Mouse (Mus musculus) gastrocnemius, postnatal 14 days (tissue): ENCODE results near the gene Mia2. TPM values are rescaled to one million over a fixed set of nuclear protein-coding genes. Genes with fewer than 3 reads are reported as not detected.

Experiments
- DNase-seq: peaks from one replicate; pipeline ENCODE4 v3.0.0; 2021; ENCODE audit warnings: mixed read lengths
- intact Hi-C: fragments of 180-260 bp; cut with DNase I; formaldehyde crosslinking; loops from one replicate; pipeline ENCODE4 v1.15.1; 2025; ENCODE audit warnings: low total_unique reads
- total RNA-seq, 2 experiments: library from RNA; stranded (reverse); gene quantifications; 2 replicates each; pipeline ENCODE4 v1.2.3; 2021

Mia2 gene
- total RNA-seq, 2 experiments from 2014 or later = 62.5 to 69.8 TPM

DNA sequence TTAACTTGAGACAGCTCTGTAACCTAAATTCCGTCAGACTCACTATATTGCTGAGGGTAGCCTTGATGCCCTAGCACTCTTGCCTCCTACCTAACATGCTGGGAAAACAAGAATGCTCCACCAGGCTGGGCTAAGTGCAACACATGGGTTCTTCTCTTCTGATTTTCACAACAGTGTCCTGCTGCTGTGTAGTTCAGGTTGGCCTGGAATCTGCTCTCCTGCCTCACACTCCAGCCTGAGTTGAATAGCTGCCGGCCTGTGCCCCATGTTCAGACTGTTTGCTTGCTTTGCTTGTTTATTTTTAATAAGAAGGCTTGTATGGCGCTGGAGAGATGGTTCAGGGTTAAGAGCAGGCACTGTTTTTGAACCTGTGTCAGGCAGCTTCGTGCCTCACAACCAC, 15.1 kb upstream of the Mia2 start:
- intact Hi-C loops = no loop called here
- no peak for DNase-seq

DNA sequence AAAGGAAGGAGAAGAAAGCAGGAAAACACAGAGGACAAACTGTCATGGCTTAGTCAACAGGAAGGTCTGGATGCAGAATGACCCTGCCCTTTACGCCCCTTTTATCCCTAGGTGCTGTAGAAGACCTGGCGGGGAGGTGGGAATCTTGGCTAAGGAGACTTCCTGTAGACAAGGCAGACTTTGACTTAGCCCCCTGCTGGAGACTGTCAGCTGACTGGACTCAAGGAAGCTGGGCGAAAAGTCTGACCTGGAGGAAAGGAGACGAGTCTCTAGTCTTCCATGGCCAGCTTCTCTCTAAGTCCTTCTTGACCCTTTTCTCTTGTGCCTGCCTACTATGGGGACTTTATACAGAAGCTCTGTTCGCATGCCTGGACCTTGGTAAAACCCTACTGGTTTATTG, 11.2 kb upstream of the Mia2 start:
- no peak for DNase-seq
- intact Hi-C loops = no loop called here

DNA sequence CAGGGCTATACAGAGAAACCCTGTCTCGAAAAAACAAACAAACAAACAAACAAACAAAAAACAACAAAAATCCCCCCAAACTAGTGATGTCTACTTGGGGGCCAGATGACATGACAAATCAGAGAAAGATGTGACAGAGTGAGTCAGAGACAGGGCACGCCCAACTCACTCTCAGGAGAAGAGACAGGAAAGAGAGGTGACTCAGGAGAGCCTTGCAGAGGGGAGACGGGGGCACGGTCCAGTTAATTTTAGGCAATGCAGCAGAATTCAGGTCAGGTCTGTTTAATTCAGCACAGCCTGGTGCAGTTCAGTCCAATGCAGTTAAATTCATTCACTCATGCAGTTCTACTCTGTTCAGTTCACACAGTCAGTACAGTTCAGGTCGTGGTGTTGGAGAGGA, 9.4 kb upstream of the Mia2 start:
- no peak for DNase-seq
- intact Hi-C loops = no loop called here

DNA sequence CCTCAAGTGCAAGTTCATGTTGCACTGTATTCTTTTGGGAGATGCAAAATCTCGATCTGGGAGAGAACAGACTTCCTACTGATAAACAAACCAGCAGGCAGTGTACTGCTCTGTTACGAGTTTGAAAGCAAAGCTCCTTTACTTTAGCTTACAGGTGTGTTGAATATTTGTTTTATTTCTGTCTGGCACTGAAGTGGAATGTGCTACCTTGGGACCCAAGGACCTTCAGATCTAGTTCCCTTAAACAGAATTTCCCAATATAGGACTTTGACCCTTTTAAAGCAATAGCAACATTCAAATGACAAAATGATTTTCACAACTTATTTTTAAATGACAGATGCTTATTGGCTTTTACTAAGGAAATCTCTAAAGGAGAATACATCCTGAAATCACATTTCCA, 2.1 kb upstream of the Mia2 start:
- intact Hi-C loops = no loop called here
- no peak for DNase-seq

DNA sequence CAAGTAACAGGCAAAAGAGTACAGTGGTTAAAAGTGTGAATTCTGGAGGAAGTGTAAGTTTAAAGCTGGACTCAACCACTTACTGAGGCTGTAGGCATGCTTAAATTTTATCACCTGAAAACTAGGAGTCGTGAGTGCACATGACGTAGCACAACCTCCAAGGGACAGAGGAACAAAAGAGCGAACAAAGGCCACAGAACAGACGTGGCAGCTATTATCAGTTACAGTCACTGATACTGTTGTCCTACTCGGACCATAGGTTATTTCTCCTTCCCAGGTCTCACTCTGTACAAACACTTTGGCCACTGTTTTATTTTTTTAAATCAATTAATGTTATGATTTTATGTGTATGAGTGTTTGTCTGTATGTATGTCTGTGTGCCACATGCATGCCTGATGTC, 9.2 kb downstream of the Mia2 start:
- no peak for DNase-seq
- intact Hi-C loops = no loop called here

DNA sequence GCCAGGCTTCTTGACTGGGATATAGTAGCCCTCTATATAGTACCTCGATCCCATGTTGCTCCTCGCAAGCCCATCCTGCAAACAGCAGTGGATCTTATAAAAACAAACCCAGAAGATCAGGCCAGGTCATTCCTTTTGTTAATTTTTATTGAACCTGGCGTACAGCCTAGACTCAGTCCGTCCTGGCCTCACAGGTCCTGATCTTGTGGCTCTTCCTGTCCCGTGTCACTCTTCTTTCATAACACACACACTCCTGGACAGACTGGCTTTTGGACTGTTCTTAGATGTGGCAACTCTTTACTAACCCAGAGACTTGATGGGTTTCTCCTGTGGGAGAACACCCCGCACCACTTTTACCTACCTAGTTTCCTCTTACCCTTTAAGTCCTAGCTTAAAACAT, 10.3 kb downstream of the Mia2 start:
- intact Hi-C loops = no loop called here
- no peak for DNase-seq

DNA sequence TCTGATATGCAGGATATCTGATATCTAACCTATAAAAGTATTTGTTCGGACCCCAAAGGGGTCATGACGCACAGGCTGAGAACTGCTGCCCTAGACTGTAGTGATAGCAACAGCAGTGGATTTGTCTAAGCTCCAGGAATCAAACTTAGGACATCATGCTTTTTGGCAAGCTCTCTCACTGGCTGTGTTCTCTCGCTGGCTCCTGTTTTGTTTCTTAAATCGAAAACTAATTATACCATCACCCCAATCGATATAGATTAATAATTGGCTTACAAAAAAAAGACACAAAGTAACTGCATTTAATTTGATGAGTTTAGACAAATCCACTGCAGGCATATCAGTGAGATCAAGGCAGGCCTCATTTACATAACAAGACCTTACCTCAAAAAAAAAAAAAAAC, 10.9 kb downstream of the Mia2 start:
- intact Hi-C loops = no loop called here
- no peak for DNase-seq

DNA sequence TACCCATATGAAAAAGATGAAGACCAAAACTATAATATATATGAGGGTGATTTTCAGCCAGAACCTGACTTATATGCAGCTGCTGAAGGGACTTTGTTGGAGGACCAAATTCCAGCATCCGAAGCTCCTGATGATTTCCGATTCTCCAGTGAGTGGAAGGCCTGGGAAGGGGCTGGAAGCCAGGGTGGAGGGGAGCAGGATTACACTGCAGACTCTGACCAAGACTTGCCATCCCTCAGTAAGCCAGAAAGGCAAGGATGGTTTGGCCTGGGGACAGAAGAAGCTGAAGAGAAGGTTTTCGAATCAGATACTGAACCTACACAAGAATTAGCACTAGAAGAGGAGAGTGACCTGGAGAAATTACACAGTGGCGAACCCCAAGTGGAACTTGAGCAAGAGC, 12.3 kb downstream of the Mia2 start:
- intact Hi-C loops = no loop called here
- no peak for DNase-seq

DNA sequence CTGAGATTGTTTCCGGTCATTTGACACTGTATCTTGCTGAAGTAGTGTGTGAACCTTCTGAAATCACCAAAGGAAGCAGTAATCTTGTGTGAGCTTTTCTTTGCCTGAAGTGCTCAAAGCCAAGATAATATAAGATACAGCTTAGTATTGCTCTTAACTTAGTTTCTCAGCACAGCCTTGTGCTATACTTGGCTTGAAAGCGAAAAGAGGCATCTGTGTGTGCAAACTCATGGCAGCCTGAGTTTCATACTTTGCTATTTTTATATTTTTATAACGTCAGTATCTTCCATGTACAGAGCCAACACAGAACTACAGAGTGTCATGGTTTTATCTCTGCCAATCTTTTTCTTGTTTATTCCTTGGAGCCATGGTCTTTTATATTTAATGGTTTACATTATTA, 21.6 kb downstream of the Mia2 start:
- no peak for DNase-seq
- intact Hi-C loops = no loop called here

DNA sequence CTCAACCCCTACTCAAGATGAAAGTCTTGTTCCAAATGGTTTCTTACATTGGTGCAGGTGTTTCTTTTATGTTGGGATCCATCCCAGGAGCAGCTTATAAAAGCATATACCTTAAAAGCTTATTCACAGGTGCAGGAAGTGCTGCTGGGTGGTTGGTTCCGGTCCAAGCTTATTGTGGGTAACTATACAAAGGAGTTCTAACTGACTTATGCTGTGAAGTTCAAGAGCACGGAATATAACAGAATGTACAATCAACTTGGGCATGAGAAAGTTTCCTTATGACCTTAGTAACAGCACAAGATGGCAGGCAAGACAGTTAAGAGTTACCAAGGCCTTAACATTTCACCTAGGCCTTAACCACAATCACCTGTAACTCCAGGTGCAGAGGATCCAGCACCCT, 29.8 kb downstream of the Mia2 start:
- DNase-seq = no peak
- intact Hi-C loops = no loop called here

DNA sequence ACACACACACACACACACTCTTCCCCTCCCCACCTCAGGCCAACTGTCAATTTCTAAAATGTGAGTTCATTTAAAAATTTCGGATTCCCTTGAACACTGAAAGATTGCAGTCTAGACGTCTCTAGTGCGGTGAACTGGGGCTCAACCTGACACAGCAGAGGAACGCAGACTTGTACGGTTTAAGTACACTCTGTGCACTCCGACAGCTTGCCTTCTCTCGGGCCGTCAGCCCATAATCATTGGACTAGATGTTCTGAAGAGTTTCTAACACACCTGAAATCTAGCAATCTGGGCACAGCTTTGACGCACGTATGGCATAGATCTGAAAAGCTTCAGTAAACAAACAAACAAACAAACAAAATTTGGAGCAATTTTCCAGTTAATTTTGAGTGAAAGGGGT, 32.9 kb downstream of the Mia2 start:
- no peak for DNase-seq
- intact Hi-C loops = no loop called here

DNA sequence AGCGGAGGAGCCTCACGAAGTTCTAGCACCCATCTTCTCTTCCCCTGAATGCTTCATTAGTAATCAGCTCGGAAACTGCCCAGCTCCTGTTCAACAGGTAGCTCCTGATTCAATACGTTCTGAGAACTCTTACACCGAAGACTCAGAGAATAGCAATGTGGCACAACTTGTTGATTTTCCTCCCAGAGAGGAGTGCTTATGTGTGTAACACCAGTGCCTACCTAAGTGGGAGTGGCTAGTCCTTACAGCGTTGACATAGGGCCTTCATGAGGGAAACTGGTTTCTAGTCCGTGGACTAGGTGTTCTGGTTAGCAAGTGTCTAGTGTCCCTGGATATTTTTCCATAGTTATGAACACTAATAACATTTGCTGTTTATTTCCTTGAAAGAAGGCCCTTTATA, 33.4 kb downstream of the Mia2 start:
- intact Hi-C loops = no loop called here
- no peak for DNase-seq

DNA sequence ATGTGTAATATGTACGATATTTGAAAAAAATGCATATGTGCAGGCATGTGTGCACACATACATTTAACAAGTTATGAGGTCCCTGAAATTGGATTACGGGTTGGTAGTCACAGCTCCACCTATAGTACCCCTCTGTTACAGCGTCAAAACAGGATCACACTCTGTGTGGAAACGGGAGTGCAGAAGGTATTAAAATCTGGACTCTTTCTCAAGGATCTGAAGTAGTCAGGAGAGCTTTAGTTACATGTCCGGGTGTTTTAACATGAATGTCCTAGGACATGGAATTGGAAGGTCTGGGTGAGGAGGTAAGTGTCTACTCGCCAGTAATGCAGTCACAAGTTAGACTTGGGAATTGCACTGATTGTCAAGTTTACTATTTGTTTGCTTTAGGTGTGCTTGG, 34.0 kb downstream of the Mia2 start:
- DNase-seq = peak; percentile 15
- intact Hi-C loops = no loop called here

DNA sequence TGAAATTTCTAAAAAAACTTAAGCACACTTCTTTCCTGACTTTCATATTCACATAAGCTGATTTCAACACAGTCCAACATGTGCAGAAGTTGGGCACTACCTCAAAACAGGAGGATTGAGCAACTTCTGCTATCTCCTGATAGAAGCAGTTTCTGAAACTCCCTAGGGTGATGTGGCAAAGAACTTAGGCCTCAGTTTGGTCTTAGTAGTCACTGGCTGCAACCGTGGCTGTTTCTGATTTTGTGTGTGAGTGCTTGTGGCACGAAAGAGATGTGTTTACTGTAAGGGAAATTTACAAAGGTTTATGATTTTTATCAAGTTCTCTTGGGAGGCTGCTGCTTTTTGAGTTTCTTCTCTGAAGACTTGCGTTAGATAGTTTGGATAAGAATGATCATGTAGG, 34.6 kb downstream of the Mia2 start:
- intact Hi-C loops = loop anchor here (10.0 kb wide), 1 partner anchor 65 kb away; the partner anchor contains the start of genes Pnn and Trappc6b
- peak; percentile 8 for DNase-seq

DNA sequence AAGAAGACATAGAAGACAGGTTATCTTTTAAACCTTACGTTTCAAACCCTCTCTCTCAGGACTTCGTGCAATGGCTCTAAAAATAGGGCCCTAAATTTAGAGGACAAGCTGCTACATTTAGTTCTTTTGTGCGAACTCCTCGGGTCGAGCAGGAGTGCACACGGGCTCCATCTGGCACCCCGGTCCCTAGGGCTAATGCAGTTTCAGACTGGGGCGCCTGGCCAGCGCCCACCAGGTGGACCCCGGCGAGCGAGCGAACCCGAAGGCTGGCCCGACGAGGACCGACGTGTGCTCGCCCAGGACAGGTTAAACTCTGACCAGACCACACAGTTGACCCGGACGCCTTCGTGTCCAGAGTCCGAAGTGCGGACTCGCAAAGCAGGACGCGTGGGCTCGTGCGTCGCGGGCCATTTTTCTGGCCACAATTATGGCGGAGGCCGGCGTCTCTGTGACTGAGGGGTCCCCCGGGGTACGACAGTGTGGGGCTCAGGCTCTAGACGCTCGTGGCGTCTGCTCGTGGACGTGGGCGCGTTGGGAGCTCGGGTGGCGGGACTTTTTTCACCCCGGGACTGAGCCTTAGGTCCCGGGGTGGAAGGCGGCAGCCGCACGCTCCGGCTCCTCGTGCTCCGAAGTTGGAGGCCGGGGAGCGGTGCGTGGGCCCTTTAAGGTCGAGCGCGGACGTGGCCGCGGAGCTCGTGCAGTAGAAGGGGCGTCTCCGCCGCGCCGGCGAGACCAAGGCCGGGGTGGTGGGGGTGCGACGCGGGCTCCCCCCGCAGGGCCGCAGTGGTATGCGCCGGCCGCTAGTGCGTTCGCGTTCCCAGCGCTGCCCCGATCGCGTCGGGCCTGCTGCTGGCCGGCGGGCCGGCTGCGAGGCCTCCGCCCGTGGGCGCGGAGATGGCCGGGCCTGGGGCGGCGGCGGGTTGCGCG, 35.3 kb downstream of the Mia2 start:
- intact Hi-C loops = loop anchor here (10.0 kb wide), 1 partner anchor 66 kb away; the partner anchor contains the start of genes Pnn and Trappc6b

DNA sequence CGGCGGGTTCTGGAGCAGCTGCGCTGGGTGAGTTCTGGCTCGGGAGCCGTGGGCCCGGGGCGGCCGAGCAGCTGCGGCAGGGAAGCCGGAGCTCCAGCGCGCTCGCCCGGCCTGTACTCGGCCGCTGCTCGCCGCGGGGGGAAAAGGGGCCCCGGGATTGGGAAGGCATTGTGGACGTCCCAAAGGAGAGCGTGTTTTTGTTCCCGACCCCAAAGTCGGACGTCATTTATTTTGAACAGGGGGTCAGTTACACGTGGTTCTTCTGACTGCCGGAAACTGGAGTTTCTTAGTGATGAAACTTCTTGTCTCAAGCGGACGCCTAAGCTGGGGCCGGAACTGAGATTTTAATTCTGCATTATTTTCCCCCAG, 36.0 kb downstream of the Mia2 start:
- no peak for DNase-seq
- intact Hi-C loops = loop anchor here (10.0 kb wide), 1 partner anchor 67 kb away; the partner anchor contains the start of genes Pnn and Trappc6b

More for the DNA sequence above, 35.3 kb downstream of the Mia2 start:
- DNase-seq = peak; percentile 92

DNA sequence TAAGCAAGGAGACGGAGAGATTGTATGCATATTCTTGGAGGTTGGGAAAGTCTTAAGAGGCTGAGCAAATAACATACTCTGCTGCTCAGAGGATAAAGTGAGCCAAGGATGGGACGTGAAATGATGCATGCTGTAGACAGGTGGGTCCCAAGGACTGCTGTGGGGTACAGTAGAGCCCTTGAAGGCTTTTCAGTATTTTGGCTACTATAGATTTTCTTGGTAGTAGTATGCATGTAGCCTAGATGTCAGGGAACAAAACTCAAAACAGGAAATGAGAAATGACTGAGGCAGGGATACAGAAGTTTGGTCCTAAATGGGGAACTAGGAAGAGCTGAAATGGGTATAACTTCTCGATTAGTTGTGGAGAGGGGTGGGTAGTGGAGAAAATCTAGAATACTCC, 36.9 kb downstream of the Mia2 start:
- intact Hi-C loops = loop anchor here (10.0 kb wide), 1 partner anchor 68 kb away; the partner anchor contains the start of genes Pnn and Trappc6b
- no peak for DNase-seq

DNA sequence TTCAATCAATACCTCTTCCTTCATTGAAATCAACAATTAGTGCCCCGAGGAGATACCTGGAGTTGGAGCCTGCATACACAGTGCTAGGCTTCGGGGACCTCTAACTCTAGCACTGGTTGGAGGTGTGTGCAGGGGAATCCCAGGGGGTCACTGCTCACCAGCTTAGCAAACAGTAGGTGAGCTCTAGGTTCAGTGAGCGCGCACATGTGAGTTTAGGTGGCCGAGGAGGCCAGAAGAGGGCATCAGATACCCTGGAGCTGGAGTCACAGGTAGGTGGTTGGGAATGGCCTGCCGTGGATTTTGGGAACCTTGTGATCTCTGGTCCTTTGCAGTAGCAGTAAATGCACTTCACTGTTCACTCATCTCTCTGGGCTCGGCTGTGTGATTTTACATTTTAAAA, 37.3 kb downstream of the Mia2 start:
- DNase-seq = no peak
- intact Hi-C loops = loop anchor here (10.0 kb wide), 1 partner anchor 68 kb away; the partner anchor contains the start of genes Pnn and Trappc6b

DNA sequence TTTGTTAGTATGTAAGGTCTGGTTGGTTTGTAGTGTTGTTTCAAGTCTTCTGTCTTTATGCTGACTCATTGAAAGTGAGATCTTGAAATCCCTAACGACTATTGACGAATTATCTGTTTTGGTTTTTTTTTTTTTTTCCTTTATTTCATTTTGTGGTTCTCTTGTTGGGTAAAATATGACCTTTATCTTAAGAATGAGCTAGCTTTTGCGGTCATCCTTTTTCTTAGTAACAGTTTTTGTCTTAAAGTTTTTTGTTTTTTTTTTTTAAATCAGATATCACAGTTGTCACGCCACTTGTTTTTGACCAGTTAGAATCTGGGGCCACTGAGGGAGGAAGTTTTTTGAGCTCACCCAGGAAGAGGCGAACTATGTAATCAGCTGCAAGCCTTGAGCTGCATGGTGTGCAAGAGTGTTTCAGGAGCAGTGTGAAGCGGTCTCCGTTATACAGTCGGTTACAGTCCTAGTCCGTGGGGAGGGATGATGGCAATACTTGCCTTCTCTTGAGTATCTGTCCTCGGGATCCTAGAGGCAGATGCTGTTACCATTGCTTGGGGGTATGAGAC, 37.9 kb downstream of the Mia2 start:
- DNase-seq = no peak
- intact Hi-C loops = loop anchor here (10.0 kb wide), 1 partner anchor 69 kb away; the partner anchor contains the start of genes Pnn and Trappc6b

DNA sequence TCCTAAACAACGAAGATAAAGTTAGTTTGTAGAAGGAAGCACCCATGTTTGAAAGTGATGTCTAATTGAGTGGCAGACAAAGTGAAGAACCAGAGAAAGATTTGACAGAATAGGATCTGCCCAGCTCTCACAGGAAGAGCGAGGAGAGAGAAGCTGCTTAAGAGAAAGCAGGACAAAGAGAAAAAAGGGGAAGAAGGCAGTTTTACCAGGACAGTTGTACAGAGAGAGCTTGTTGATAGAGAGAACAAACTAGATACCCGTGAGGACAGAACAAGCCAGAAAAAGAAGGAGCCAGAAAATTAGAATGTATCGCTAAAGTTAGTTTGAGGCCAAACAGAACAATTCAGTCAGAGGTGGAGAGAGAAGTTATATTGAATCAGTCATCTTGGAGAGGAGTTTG, 39.5 kb downstream of the Mia2 start:
- intact Hi-C loops = loop anchor here (10.0 kb wide), 1 partner anchor 70 kb away; the partner anchor contains the start of genes Pnn and Trappc6b
- no peak for DNase-seq
